Mouse (Mus musculus) layer of hippocampus, adult 8-10 months (tissue): ENCODE measurements around the gene Fer1l5. TPM values are rescaled to one million over a fixed set of nuclear protein-coding genes. Genes with fewer than 3 reads are reported as not detected.

ENCODE experiments used
- microRNA-seq, 2 experiments: library from miRNA; unstranded; fragments of <30 nt; microRNA quantifications; one replicate each; pipeline ENCODE4 v1.2.0; 2022
- total RNA-seq, 4 experiments: library from RNA; stranded (reverse); gene quantifications; 2 replicates each; pipeline ENCODE4 v1.2.4; 2022

Fer1l5 gene
- total RNA-seq, 4 experiments from 2014 or later, result not detected

Small RNAs within 50 kb of the gene (microRNA-seq; reads per million reads assigned to microRNA genes)
- gene Mir6898, result 1.0 to 1.6 reads per million in 2 experiments

Other genes starting within 250 kb of the Fer1l5 start
- gene Uggt1, start 127.6 kb upstream of the Fer1l5 start, total RNA-seq, result 10 to 100 TPM; 33.6 to 53.2 (median 41.5) TPM
- gene Neurl3, start 97.6 kb upstream of the Fer1l5 start, total RNA-seq, result 1 to 10 TPM in 2 of 4 experiments, under 1 TPM in 2; 0.41 to 3.4 (median 1.2) TPM
- 10 to 100 TPM; 18.1 to 22.0 (median 18.8) TPM for gene Arid5a, start 64.6 kb upstream of the Fer1l5 start, total RNA-seq
- gene Kansl3, start 3.1 kb upstream of the Fer1l5 start, total RNA-seq, result 10 to 100 TPM; 60.0 to 93.5 (median 78.2) TPM
- gene Lman2l, start 73.0 kb downstream of the Fer1l5 start, total RNA-seq, result 10 to 100 TPM; 56.0 to 81.9 (median 69.0) TPM
- 10 to 100 TPM; 14.8 to 17.9 (median 16.2) TPM for gene Cnnm4, start 99.3 kb downstream of the Fer1l5 start, total RNA-seq
- gene Cnnm3, start 139.6 kb downstream of the Fer1l5 start, total RNA-seq, result 10 to 100 TPM; 33.3 to 47.2 (median 35.7) TPM
- 1 to 10 TPM; 3.7 to 7.7 (median 5.0) TPM for gene Ankrd23, start 164.6 kb downstream of the Fer1l5 start, total RNA-seq
- gene Gm42417, start 167.1 kb downstream of the Fer1l5 start, total RNA-seq, result under 1 TPM in 1 of 4 experiments, not detected in 3; 0.38 TPM
- 10 to 100 TPM; 10.3 to 18.2 (median 13.2) TPM for gene Ankrd39, start 175.2 kb downstream of the Fer1l5 start, total RNA-seq
- 10 to 100 TPM; 13.8 to 18.3 (median 15.1) TPM for gene Sema4c, start 186.1 kb downstream of the Fer1l5 start, total RNA-seq